Mouse (Mus musculus): ENCODE results near the gene Tas2r122.
"Not testable (repeated sequence)": the region's sequence is repeated elsewhere in the genome, so short reads cannot be mapped to it uniquely, and the experiment has no call there.

The Tas2r122 gene

GRCm38 (mm10) chr6:132711828-132712227, at the start of gene Tas2r122:
Gene Tas2r122 (minus strand): TSS chr6:132711928.
- in situ Hi-C loops (cut with MboI, MseI) = no loop called here

GRCm38 (mm10) chr6:132754430-132754829, 42.7 kb upstream of the Tas2r122 start, which contains the start of gene Tas2r124:
Gene Tas2r124 (plus strand): TSS chr6:132754730.
- in situ Hi-C loops (cut with MboI, MseI) = no loop called here

GRCm38 (mm10) chr6:132750206-132750605, 38.5 kb upstream of the Tas2r122 start:
- in situ Hi-C loops (cut with MboI, MseI) = no loop called here

GRCm38 (mm10) chr6:132737935-132738334, 26.2 kb upstream of the Tas2r122 start, which contains the start of gene Tas2r115:
Gene Tas2r115 (minus strand): TSS chr6:132738035.
- in situ Hi-C loops (cut with MboI, MseI) = no loop called here

- in situ Hi-C loops (cut with MboI, MseI) = no loop called here
These were observed 10.8 kb downstream of the Tas2r122 start, which contains the start of gene Tas2r121 for GRCm38 (mm10) chr6:132700907-132701306. Gene Tas2r121 (minus strand): TSS chr6:132701007.

GRCm38 (mm10) chr6:132691596-132691995, 20.1 kb downstream of the Tas2r122 start:
- in situ Hi-C loops (cut with MboI, MseI) = not testable (repeated sequence)

Data from T-helper 2 cell (primary cell).